Mouse (Mus musculus): ENCODE results near the gene Tmem8b.

DNA sequence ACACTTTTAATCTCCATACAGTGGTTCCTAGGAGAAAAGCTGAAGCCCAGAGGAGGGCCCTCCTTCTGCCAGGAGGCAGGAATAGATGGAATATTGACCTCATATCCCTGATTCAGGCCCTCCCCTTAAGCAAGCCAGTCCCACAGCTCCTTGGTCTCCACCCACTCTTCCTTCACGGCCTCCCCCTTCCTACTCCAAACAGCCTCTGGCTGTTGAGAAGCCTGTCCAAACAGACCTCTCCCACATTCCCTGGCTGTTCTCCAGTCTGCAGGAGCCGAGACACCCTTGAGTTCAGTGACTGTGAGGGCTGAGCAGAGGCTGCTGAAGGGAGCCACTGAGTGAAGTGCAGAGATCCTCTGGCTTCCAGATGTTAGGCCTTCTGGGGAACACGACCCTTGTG, 58.2 kb downstream of the Tmem8b start, which contains the start of gene Hrct1:
- TF ChIP-seq CTCF (IDR thresholded peaks at IDR 0.05; ENCODE audit: control insufficient read depth, insufficient read depth, low read length): no peak
- no peak for TF ChIP-seq POLR2A (IDR thresholded peaks at IDR 0.05; ENCODE audit: borderline replicate concordance, control insufficient read depth, low read depth, low read length)
